Mouse (Mus musculus) R1 (cell line): ENCODE data around the gene Fgd3.

Experiments
- DNase-seq: peaks from one replicate; pipeline ENCODE4 v3.0.0-alpha.2; 2018; ENCODE audit warnings: low read depth, low spot score

Fgd3 gene

GRCm38 (mm10) chr13:49320040-49320439, at the start of gene Fgd3:
Gene Fgd3, minus strand, starts transcription at chr13:49320311.
- peak; percentile 54 for DNase-seq

- DNase-seq, result no peak
Observed at GRCm38 (mm10) chr13:49369404-49369803, 49.3 kb upstream of the Fgd3 start.

- no peak for DNase-seq
Observed at GRCm38 (mm10) chr13:49367657-49368440, 47.7 kb upstream of the Fgd3 start.

- no peak for DNase-seq
Observed at GRCm38 (mm10) chr13:49364716-49365115, 44.6 kb upstream of the Fgd3 start.

GRCm38 (mm10) chr13:49362804-49363203, 42.7 kb upstream of the Fgd3 start:
- no peak for DNase-seq

- DNase-seq, result peak; percentile 70
Observed at GRCm38 (mm10) chr13:49362364-49362763, 42.3 kb upstream of the Fgd3 start.

GRCm38 (mm10) chr13:49360906-49361406, 40.8 kb upstream of the Fgd3 start:
- no peak for DNase-seq

- DNase-seq, result no peak
Observed at GRCm38 (mm10) chr13:49358184-49358583, 38.1 kb upstream of the Fgd3 start.

GRCm38 (mm10) chr13:49357367-49358026, 37.4 kb upstream of the Fgd3 start:
- DNase-seq, result no peak

GRCm38 (mm10) chr13:49356090-49356489, 36.0 kb upstream of the Fgd3 start:
- DNase-seq, result no peak

GRCm38 (mm10) chr13:49355461-49356061, 35.5 kb upstream of the Fgd3 start:
- DNase-seq, result no peak

GRCm38 (mm10) chr13:49353991-49354507, 33.9 kb upstream of the Fgd3 start:
- DNase-seq, result no peak

- no peak for DNase-seq
Observed at GRCm38 (mm10) chr13:49353422-49353821, 33.3 kb upstream of the Fgd3 start.

- no peak for DNase-seq
Observed at GRCm38 (mm10) chr13:49352581-49353159, 32.6 kb upstream of the Fgd3 start.

GRCm38 (mm10) chr13:49349836-49350505, 29.9 kb upstream of the Fgd3 start:
- no peak for DNase-seq

- no peak for DNase-seq
Observed at GRCm38 (mm10) chr13:49349335-49349734, 29.2 kb upstream of the Fgd3 start.

GRCm38 (mm10) chr13:49348522-49348921, 28.4 kb upstream of the Fgd3 start:
- no peak for DNase-seq

- no peak for DNase-seq
Observed at GRCm38 (mm10) chr13:49345476-49345875, 25.4 kb upstream of the Fgd3 start.

- DNase-seq, result no peak
Observed at GRCm38 (mm10) chr13:49344567-49344966, 24.5 kb upstream of the Fgd3 start.

GRCm38 (mm10) chr13:49342723-49343100, 22.6 kb upstream of the Fgd3 start:
- no peak for DNase-seq
